Mouse (Mus musculus): Measurements from ENCODE around the gene Prpf40a.

DNA sequence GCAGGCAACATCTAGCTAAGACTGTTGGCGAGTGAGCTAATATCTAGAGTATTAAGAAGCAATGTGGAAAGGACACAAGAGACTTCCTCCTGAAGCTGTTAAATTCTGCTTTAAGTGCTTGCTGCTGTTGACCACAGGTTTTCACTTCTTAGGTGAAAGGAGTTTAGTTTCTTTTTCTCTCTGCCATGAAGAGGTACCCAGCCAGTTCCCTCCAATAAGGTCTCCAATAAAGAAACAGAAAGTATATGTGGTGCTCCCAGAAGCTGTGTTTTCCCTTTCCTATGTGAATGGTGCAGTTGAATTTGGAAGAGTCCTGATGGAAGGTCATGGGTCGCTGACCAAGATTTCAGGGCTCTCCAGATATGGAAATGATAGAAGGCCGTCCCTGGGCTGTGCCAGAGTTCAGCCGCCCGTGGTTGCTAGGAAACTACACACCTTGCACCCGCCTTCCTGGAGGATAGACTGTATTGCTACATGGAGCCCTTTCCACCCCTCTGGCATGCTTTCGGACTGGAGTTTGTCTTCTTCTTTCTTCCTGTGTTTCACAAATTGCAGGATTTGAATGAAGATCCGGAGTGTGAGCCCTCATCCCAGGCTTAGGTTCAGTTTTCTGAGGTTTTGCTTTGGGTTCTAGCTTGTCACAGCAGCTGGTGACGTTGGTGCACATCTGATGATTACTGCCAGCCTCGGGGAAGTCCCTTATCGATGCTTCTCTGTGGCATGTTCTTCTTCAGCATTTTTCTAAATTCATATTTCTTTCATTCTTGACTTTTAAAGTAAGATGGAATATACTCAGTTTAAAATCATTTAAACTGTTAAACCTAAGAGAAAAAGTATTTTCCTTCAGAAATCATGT is 89.0 kb downstream of the Prpf40a start:
- TF ChIP-seq MAX (IDR thresholded peaks at IDR 0.05) (no peak), CTCF (IDR thresholded peaks at IDR 0.05; ENCODE audit: control insufficient read depth, insufficient read depth, insufficient read length) (no peak), FOSL1 (IDR thresholded peaks at IDR 0.05; ENCODE audit: insufficient read depth, low read length, poor library complexity, severe bottlenecking) (no peak), USF1 (IDR thresholded peaks at IDR 0.05; ENCODE audit: low read depth) (no peak), MYOD1 (IDR thresholded peaks at IDR 0.05; ENCODE audit: control insufficient read depth, insufficient read length, low read depth) (no peak), CEBPB (IDR thresholded peaks at IDR 0.05; ENCODE audit: low read depth) (no peak)

Data from C2C12 (cell line).